Mouse (Mus musculus): ENCODE results near the gene Sycn.
A peak's percentile ranks its signal among the peaks of the same experiment; 100 is the strongest.

The Sycn gene

DNA sequence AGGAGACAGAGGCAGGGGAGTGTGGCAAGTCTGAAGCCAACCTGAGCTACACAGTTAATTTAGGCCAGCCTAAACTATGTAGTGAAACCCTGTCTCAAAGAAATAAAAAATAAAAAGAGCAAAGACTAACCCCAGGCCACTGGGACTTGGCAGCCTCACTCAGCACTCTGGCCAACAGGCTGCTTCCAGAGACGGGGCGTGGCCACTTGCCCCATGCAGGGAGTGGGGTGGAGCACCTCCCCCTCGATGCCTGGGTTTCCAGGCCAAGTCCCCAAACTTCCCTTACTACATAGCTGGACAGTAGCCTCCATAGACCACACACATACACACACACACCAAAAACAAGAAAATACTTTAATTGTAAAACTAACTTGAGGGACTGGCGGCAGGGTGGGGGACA is 17.8 kb downstream of the Sycn start:
- no peak for DNase-seq (ENCODE audit: low spot score in 2 of 2)

- no peak for DNase-seq (ENCODE audit: low spot score in 2 of 2)
These were observed 20.2 kb downstream of the Sycn start for GRCm38 (mm10) chr7:28560856-28561255.

- DNase-seq (ENCODE audit: low spot score in 2 of 2): no peak
These were observed 21.3 kb downstream of the Sycn start for GRCm38 (mm10) chr7:28561967-28562366.

GRCm38 (mm10) chr7:28562371-28562770 is 21.7 kb downstream of the Sycn start:
- no peak for DNase-seq (ENCODE audit: low spot score in 2 of 2)

GRCm38 (mm10) chr7:28562951-28563350 is 22.3 kb downstream of the Sycn start:
- DNase-seq (ENCODE audit: low spot score in 2 of 2): no peak

DNA sequence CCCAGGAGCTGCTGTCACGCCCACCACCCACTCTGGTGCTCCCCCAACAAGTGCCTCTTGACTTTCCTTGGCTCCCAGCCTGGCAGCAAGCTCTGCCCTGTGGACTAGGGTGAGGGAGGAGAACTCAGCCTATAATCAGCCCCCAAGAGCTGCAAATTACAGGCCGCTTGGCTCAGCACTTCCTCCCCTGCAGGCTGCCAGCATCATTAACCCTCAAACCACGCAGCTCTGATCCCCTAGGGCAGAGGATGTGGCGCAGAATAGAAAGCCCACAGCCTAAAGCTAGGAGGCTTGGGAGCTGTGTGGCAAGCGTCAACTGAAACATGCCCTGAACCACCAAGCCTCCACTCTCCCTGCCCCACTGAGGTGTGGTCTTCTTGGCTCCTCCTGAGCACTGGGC is 24.7 kb downstream of the Sycn start:
- DNase-seq (ENCODE audit: low spot score in 2 of 2): no peak

DNA sequence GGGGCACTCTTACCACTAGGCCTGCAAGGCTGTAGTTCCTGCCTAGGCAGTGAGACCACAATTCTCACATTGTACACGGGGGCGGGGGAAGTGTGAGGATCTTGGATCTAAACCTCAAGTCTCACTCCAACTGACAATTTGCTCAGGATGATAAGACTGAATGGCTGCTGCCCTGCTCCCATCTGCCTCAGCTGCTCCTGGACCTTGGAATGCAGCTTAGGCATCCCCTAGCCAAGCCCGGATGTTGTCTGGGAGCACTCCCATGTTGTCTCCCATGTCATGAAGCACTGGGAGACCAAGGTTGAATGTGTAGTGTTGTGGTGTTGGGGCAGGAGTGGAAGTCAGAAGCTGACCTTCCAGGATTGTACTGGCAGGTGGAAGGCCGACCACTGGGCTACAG is 26.9 kb downstream of the Sycn start:
- no peak for DNase-seq (ENCODE audit: low spot score in 2 of 2)

DNA sequence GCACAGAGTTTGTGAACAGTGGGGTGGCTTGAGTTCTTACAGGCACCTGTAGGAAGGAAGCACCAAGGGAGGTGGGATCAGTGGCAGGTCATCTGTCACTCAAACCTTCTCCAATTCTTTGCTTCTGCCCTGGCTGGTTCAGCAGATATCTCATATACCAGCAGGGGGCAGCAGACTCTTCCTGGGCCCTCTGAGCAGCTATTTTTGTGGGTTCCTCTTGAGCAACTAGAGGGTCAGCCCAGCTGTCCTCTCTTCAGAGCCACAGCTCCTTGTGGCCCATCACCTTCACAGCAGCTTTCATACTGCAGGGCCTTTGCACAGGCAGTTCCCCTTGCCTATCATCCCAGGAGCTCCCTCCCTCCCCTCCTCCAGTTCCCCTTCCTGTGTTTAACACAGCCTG is 27.6 kb downstream of the Sycn start:
- DNase-seq (ENCODE audit: low spot score in 2 of 2): peak; percentile 61 to 73

GRCm38 (mm10) chr7:28570291-28570981 is 29.8 kb downstream of the Sycn start:
- DNase-seq (ENCODE audit: low spot score in 2 of 2): no peak

DNA sequence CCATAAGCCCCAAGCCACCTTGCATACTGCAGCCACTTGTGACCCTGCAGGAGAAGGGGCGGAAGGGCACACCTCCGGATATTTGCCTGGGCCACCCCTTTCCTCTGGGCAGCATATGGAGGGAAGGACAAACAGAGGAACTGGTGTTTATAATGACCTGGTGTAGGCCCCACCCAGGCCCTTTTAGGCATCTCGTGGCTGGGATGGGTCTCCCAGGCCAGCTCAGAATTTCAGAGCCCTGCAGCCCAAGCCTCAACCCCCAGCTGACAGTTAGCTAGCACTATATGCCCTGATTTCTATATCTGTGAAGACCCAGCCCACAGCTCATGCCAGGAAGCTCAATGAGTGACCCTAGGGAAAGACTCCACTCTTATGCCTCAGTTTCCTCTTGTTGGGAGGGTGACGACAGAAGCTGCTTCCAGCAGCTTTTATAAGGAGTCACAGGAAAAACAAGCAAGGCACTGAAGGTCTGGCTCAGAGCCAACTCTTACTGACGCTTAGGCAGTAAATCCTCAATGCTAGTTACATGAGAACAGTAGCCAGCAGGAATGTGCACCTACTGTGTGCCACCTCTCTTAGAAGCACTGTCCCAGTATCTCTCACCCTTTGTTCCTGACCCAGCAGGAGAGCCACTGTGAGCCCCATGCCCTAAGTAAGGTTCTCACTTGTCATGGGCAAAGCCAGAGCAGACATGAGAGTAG is 30.4 kb downstream of the Sycn start:
- no peak for DNase-seq (ENCODE audit: low spot score in 2 of 2)

DNA sequence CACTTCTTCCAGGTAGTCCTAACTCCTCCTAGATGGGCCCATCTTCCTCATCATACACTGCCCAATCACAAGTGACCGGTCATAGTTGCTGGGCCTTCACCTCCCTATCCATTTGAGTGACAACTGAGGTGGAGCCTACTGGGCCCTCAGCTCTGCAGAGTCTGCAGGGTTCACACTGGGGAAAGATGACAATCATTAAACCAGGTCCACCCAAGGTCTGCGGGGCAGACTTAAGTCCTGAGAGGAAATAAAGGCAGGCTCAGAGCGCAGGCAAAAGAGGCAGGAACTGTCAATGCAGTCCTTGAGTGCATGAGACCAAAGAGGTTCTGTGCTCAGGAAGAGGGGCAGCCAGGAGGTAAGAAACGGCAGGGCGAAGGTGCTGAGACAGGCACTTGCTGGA is 32.0 kb downstream of the Sycn start:
- no peak for DNase-seq (ENCODE audit: low spot score in 2 of 2)

DNA sequence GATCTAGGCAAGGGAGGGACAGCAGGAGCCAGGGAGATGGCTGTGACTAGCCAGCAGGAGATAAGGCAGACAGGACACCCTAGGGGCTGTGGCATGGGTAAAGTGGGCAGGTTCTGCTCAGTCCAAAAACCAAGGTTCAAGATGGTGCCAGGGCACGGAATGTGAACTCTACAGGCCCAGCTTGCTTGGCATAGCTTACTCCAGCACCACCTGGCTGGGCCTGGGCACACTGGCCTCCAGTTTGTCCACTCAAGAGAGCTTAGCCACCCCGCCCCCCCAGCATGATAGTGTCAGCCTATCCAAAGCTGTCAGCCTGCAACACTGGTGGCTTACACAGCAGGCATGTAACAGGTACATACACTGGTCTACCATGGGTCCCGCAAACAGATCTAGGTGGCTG is 32.6 kb downstream of the Sycn start:
- no peak for DNase-seq (ENCODE audit: low spot score in 2 of 2)

GRCm38 (mm10) chr7:28575597-28575996 is 34.9 kb downstream of the Sycn start:
- DNase-seq (ENCODE audit: low spot score in 2 of 2): no peak

- DNase-seq (ENCODE audit: low spot score in 2 of 2): no peak
These were observed 35.7 kb downstream of the Sycn start for GRCm38 (mm10) chr7:28576271-28576914.

- no peak for DNase-seq (ENCODE audit: low spot score in 2 of 2)
These were observed 37.3 kb downstream of the Sycn start for GRCm38 (mm10) chr7:28577826-28578542.

DNA sequence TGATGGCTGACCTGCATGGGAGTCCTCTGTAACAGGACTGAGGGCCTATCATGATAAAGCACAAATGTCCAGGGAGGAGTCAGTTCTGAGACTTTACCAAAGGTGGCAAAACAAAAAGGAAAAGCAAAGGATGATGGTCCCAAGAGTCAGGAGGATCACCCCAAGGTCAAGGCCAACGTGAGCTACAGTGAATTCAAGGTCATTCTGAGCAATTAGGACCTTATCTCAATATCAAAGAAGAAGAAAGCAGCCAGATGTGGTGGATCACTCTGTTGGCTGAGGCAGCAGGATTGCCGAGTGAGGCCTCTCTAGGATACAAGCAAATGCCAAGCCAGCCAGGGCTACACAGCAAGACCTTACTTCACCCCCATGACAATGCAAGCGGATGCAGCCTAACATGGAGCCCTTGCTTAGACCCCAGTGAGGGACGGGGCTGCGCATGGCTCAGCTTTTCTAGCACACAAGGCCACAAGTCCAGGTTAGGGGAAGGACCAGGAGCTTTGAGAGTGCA is 37.9 kb downstream of the Sycn start:
- DNase-seq (ENCODE audit: low spot score in 2 of 2): no peak

DNA sequence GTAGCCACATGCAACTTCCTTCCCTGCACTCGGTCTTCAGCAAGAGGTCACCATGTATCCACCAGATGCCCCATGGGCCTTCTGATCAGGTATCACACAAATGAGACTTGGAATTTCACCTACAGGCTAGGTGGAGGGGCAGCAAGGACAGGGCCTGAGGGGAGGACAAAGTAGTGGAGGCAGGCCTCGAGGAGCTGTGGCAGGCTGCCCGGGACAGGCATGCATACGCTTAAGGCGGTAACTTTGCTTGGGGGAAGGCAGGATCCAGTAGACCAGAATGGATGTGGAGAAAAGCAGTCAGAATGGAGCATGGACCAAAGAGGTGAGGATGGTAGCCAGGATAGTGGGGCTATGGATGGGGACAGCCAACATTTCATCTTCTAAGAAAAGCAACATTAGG is 39.1 kb downstream of the Sycn start:
- DNase-seq (ENCODE audit: low spot score in 2 of 2): no peak

GRCm38 (mm10) chr7:28581721-28582120 is 41.0 kb downstream of the Sycn start:
- no peak for DNase-seq (ENCODE audit: low spot score in 2 of 2)

DNA sequence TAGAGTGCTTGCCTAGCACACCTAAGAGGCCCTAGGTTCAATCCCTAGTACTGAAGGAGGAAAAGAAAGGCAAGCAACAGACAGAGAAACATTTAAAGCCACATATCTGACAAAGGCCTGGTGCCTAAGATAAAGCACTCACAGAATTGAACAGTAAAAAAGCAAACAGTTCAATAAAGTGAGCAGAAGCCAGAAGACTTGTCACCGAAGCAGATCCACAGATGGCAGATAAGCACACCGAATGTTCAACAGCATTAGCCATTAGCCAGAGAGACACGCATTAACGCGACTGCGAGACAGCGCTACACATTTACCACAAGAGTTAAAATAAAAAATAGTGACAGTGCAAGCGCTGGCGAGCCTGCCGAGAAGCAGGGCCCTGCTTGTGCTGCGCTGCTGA is 42.2 kb downstream of the Sycn start:
- no peak for DNase-seq (ENCODE audit: low spot score in 2 of 2)

DNA sequence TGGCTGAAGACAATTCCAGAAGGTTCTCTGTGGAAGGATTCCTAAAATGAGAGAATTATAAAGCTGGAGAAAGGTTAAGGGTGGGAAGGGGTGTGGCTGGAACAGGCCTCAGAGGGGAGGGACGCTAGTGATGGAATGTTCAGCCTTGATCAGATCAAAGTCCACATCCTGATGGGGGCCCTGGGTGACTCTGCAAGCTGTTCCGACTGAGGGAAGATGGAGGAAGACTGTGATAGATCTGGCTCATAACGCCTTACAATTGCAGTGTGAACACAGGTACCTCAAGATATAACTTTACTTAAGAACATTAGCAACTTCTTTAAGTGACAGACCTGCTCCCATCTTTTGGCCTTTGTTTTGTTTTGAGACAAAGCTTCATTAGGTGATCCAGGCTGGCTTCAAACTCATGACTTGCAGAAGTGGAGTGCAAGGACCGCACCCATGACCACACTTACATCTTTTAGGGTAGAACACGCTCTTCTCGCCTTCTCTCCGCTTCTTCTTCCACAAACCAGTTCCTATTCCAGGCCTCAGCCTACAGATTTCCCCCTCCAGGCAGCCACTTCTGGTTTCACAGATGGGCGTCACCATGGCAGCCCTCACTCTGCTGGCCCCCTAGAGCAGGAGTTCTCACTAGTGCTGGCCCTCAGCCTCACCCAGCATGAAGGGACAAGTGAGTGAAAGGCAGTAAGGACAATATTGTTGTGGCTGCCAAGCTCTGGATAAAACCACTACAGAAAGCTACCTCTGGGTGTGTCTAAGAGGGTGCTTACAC is 43.1 kb downstream of the Sycn start:
- peak in 1 of 2 experiments; percentile 39 for DNase-seq (ENCODE audit: low spot score in 2 of 2)

- no peak for DNase-seq (ENCODE audit: low spot score in 2 of 2)
These were observed 43.8 kb downstream of the Sycn start for GRCm38 (mm10) chr7:28584468-28584867.

Data from frontal cortex, postnatal 36 days (tissue).